Mouse (Mus musculus): ENCODE data around the gene Gpc2. TPM values are rescaled to one million over a fixed set of nuclear protein-coding genes. Genes with fewer than 3 reads are reported as not detected.
A peak's percentile ranks its signal among the peaks of the same experiment; 100 is the strongest.

The Gpc2 gene
- total and polyA plus RNA-seq, 3 experiments: 0.04 TPM; not detected in 2

DNA sequence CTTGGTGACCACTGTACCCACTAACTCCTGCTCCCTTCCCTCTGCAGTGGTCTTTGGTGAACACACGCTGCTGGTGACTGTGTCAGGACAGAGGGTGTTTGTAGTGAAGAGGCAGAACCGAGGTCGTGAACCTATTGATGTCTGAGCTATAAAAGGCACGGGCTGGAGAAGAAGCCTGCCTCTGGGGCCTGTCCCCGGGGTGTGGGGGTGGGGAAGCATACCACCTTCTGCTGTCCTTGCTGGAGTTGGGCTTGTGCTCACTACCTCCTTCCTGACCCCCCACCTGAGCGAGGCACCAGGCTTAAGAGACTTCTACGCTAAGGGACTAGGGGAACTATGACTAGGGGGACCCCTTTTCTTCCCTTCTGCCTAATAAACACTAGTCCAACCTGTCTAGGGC, 20.8 kb downstream of the Gpc2 start:
- no peak for TF ChIP-seq GATA1 (IDR thresholded peaks at IDR 0.05; ENCODE audit: low read depth, low read length)
- no peak for TF ChIP-seq MAFK (IDR thresholded peaks at IDR 0.05; ENCODE audit: borderline replicate concordance, low read depth, low read length)
- no peak for TF ChIP-seq SIN3A (IDR thresholded peaks at IDR 0.05; ENCODE audit: low read length)
- 0 out of 2 replicates have a peak, but pooled peaks have one; percentile 36 for TF ChIP-seq CHD1 (IDR thresholded peaks at IDR 0.05; ENCODE audit: low read depth, low read length)
- TF ChIP-seq POLR2A (IDR thresholded peaks at IDR 0.05; ENCODE audit: control insufficient read depth in 1 of 2, insufficient read depth in 1 of 2, low read depth in 1 of 2, low read length in 2 of 2, poor library complexity in 1 of 2): peak in 1 of 2 experiments; percentile 32; a peak in 1 of 4 replicates
- 0 out of 2 replicates have a peak, but pooled peaks have one; percentile 22 for TF ChIP-seq ZNF384 (IDR thresholded peaks at IDR 0.05; ENCODE audit: low read depth, low read length)
- Histone ChIP-seq H3K9ac (ENCODE audit: control insufficient read depth, low read depth, low read length, poor library complexity, severe bottlenecking) (no peak overlapping the region; the same call in 1 of the 2 replicates), H3K27me3 (ENCODE audit: control insufficient read depth in 1 of 2, insufficient read depth in 2 of 2, low read length in 2 of 2) (no peaks in the 10 kb centered on the region), H3K4me3 (ENCODE audit: control insufficient read depth in 1 of 2, insufficient read depth in 1 of 2, low read depth in 2 of 2, low read length in 2 of 2) (no peak overlapping the region), H3K4me1 (ENCODE audit: control insufficient read depth in 1 of 2, insufficient read depth in 2 of 2, low read length in 2 of 2) (peaks cover 12 to 71% of the 10 kb centered on the region in 2 experiments), H3K9me3 (replicated peaks; ENCODE audit: insufficient read depth, low read length) (no peaks in the 10 kb centered on the region), H3K79me2 (ENCODE audit: control insufficient read depth, insufficient read depth, low read length, poor library complexity) (peaks cover 42% of the 10 kb centered on the region), H3K27ac (ENCODE audit: control insufficient read depth, low read depth, low read length) (peak overlapping the region; percentile 36; the same call in 1 of the 2 replicates), H3K36me3 (ENCODE audit: control insufficient read depth in 1 of 2, insufficient read depth in 2 of 2, low read length in 2 of 2) (peaks cover 3 to 61% of the 10 kb centered on the region in 2 experiments; a peak in 3 of 4 replicates)
- DNase-seq (ENCODE audit: low read depth, low spot score): no peak

DNA sequence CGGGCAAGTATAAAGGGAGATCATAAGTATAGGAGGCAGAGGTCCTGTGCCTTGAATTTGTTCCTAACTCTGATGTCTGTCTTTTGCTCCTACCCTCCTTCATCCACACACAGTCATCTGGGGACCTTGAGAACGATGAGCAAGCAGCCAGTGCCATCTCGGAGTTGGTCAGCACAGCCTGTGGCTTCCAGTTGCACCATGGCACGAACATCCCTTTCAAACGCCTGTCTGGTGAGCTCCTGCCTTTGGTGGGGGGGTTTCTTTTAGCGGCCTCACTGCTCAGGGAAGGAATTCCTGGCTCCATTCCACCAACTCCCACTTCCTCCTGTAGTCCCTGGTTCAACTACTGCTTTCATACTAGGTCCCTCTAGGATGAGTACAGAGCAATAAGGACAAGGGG, 21.3 kb downstream of the Gpc2 start:
- Histone ChIP-seq H3K4me1 (ENCODE audit: control insufficient read depth in 1 of 2, insufficient read depth in 2 of 2, low read length in 2 of 2) (peaks cover 12 to 71% of the 10 kb centered on the region in 2 experiments), H3K36me3 (ENCODE audit: control insufficient read depth in 1 of 2, insufficient read depth in 2 of 2, low read length in 2 of 2) (peaks cover 3 to 61% of the 10 kb centered on the region in 2 experiments; a peak in 3 of 4 replicates), H3K79me2 (ENCODE audit: control insufficient read depth, insufficient read depth, low read length, poor library complexity) (peaks cover 39% of the 10 kb centered on the region), H3K27ac (ENCODE audit: control insufficient read depth, low read depth, low read length) (peak overlapping the region; percentile 26; the same call in 1 of the 2 replicates), H3K9ac (ENCODE audit: control insufficient read depth, low read depth, low read length, poor library complexity, severe bottlenecking) (no peak overlapping the region), H3K27me3 (ENCODE audit: control insufficient read depth in 1 of 2, insufficient read depth in 2 of 2, low read length in 2 of 2) (no peaks in the 10 kb centered on the region), H3K9me3 (replicated peaks; ENCODE audit: insufficient read depth, low read length) (no peaks in the 10 kb centered on the region), H3K4me3 (ENCODE audit: control insufficient read depth in 1 of 2, insufficient read depth in 1 of 2, low read depth in 2 of 2, low read length in 2 of 2) (no peak overlapping the region)
- DNase-seq (ENCODE audit: low read depth, low spot score): peak; percentile 30
- TF ChIP-seq TCF12 (IDR thresholded peaks at IDR 0.05; ENCODE audit: low read depth, low read length): no peak
- TF ChIP-seq POLR2A (IDR thresholded peaks at IDR 0.05; ENCODE audit: control insufficient read depth in 1 of 2, insufficient read depth in 1 of 2, low read depth in 1 of 2, low read length in 2 of 2, poor library complexity in 1 of 2): peak in 1 of 2 experiments; percentile 41; a peak in 1 of 4 replicates

DNA sequence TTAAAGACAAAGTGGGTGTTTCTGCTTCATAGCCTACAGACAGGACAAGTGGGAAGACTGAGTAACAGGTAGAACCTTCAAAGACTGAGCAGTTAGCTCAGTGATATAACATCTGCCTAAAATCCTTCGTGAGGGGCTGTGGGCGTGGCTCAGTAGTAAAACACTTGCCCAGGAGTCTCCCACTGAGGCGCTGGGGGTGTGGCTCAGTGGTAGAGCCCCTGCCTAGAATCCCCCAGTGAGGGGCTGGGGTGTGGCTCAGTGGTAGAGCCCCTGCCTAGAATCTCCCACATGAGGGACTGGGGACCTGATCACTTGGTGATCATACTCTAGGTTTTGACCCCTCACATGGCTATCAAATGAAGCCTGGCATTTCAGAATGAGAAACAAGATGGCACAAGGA, 21.7 kb downstream of the Gpc2 start:
- Histone ChIP-seq H3K79me2 (ENCODE audit: control insufficient read depth, insufficient read depth, low read length, poor library complexity) (peaks cover 35% of the 10 kb centered on the region), H3K36me3 (ENCODE audit: control insufficient read depth in 1 of 2, insufficient read depth in 2 of 2, low read length in 2 of 2) (peaks cover 3 to 61% of the 10 kb centered on the region in 2 experiments; a peak in 3 of 4 replicates), H3K4me1 (ENCODE audit: control insufficient read depth in 1 of 2, insufficient read depth in 2 of 2, low read length in 2 of 2) (peaks cover 12 to 71% of the 10 kb centered on the region in 2 experiments), H3K4me3 (ENCODE audit: control insufficient read depth in 1 of 2, insufficient read depth in 1 of 2, low read depth in 2 of 2, low read length in 2 of 2) (no peak overlapping the region), H3K9me3 (replicated peaks; ENCODE audit: insufficient read depth, low read length) (no peaks in the 10 kb centered on the region), H3K27me3 (ENCODE audit: control insufficient read depth in 1 of 2, insufficient read depth in 2 of 2, low read length in 2 of 2) (no peaks in the 10 kb centered on the region; a peak in 1 of 4 replicates), H3K27ac (ENCODE audit: control insufficient read depth, low read depth, low read length) (peak overlapping the region; percentile 73), H3K9ac (ENCODE audit: control insufficient read depth, low read depth, low read length, poor library complexity, severe bottlenecking) (no peak overlapping the region)
- peak; percentile 41 for DNase-seq (ENCODE audit: low read depth, low spot score)
- no peak for TF ChIP-seq HCFC1 (IDR thresholded peaks at IDR 0.05; ENCODE audit: low read depth, low read length)
- TF ChIP-seq CHD2 (IDR thresholded peaks at IDR 0.05; ENCODE audit: low read length): no peak
- no peak for TF ChIP-seq ETS1 (IDR thresholded peaks at IDR 0.05; ENCODE audit: low read depth, low read length)
- TF ChIP-seq GABPA (IDR thresholded peaks at IDR 0.05; ENCODE audit: low read depth, low read length): no peak
- no peak for TF ChIP-seq ZC3H11A (IDR thresholded peaks at IDR 0.05; ENCODE audit: low read depth, low read length)
- no peak for TF ChIP-seq CTCF (IDR thresholded peaks at IDR 0.05 in 2 of 3, conservative IDR thresholded peaks at IDR 0.05 in 1 of 3; ENCODE audit: control insufficient read depth in 1 of 3, insufficient read depth in 1 of 3, low read depth in 2 of 3, low read length in 3 of 3, poor library complexity in 1 of 3, severe bottlenecking in 1 of 3)
- no peak for TF ChIP-seq POLR2AphosphoS5 (IDR thresholded peaks at IDR 0.05; ENCODE audit: borderline replicate concordance, low read depth, low read length)
- no peak; the same call in 1 of the 2 replicates for TF ChIP-seq ZMIZ1 (IDR thresholded peaks at IDR 0.05; ENCODE audit: low read depth, low read length)
- TF ChIP-seq RAD21 (IDR thresholded peaks at IDR 0.05; ENCODE audit: low read depth, low read length): no peak
- TF ChIP-seq E2F4 (IDR thresholded peaks at IDR 0.05; ENCODE audit: borderline replicate concordance, low read depth, low read length): no peak
- no peak for TF ChIP-seq ELF1 (IDR thresholded peaks at IDR 0.05; ENCODE audit: low read depth, low read length)
- TF ChIP-seq UBTF (IDR thresholded peaks at IDR 0.05; ENCODE audit: borderline replicate concordance, insufficient read depth, low read depth, low read length): no peak
- no peak for TF ChIP-seq JUND (IDR thresholded peaks at IDR 0.05; ENCODE audit: low read depth, low read length)
- no peak for TF ChIP-seq MAX (IDR thresholded peaks at IDR 0.05; ENCODE audit: low read length)
